Mouse (Mus musculus) bone marrow, adult 2 months (tissue): ENCODE results near the gene Hopx. TPM values are rescaled to one million over a fixed set of nuclear protein-coding genes. Genes with fewer than 3 reads are reported as not detected.

Experiments
- H3K27ac ChIP-seq: fragments of 200-500 bp; 2 replicates; pipeline ENCODE4 v1.5.1; 2012; ENCODE audit warnings: low read depth, mild to moderate bottlenecking, control low read depth, inconsistent platforms, low read length; ENCODE audit not compliant: control insufficient read depth, poor library complexity, insufficient read depth
- H3K4me1 ChIP-seq: fragments of 200-500 bp; 2 replicates; pipeline ENCODE4 v1.6.1; 2011; ENCODE audit warnings: low read length; ENCODE audit not compliant: control insufficient read depth, insufficient read depth
- H3K4me3 ChIP-seq: fragments of 200-500 bp; replicated peaks from 2 replicates; pipeline ENCODE3; 2011; ENCODE audit warnings: mild to moderate bottlenecking, low read depth, low read length, control low read depth; ENCODE audit not compliant: control insufficient read depth
- CTCF ChIP-seq: fragments of 200-500 bp; IDR thresholded peaks from 2 replicates; pipeline ENCODE4 v1.5.1; 2011; ENCODE audit warnings: low read length, control low read depth; ENCODE audit not compliant: control insufficient read depth, insufficient read depth
- POLR2A ChIP-seq: fragments of 200-500 bp; IDR thresholded peaks from 2 replicates; pipeline ENCODE4 v1.6.1; 2011; ENCODE audit warnings: low read depth, mild to moderate bottlenecking, control low read depth, low read length, borderline replicate concordance; ENCODE audit not compliant: control insufficient read depth
- WGBS: fragments of 180-500 bp; shearing (Covaris S2); methylation state at CpG from one replicate; pipeline ENCODE4 v1.1.7; 2018; 5-methylcytosine and 5-hydroxymethylcytosine counted together
- polyA plus RNA-seq: library from polyadenylated mRNA; stranded (reverse); fragments of >200 nt; gene quantifications from 2 replicates; pipeline ENCODE4 v1.2.4, GENCODE M21; 2011; ENCODE audit warnings: low replicate concordance; ENCODE audit not compliant: missing spikeins, insufficient read depth, insufficient read length

Gene Hopx
- polyA plus RNA-seq, 1 experiment, result 8.3 TPM

DNA sequence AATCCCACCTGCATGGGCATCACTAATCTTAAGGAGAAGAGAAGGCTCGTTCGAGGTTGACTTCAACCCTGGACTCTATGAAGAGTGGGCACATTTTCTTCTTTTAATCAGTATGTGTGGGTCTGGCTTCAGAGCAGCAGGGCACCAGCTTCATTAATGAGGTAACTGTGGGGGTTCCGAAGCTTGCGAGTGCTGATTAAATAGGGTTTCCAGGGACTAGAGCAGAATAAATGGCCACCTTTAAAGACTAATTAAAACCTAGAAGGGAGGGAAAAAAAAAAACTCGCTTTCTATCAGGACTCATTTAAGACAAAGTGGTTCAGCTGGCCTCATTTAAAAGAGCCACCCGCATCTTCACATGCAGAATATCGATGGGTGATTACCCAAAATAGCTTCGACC is 25.0 kb downstream of the Hopx start:
- TF ChIP-seq CTCF (no peak), POLR2A (no peak)
- Histone ChIP-seq H3K4me3 (no peak overlapping the region), H3K27ac (no peak overlapping the region), H3K4me1 (peaks cover 3% of the 10 kb centered on the region)
- 84% methylated on average over 8 of the region's 8 CpGs for WGBS

DNA sequence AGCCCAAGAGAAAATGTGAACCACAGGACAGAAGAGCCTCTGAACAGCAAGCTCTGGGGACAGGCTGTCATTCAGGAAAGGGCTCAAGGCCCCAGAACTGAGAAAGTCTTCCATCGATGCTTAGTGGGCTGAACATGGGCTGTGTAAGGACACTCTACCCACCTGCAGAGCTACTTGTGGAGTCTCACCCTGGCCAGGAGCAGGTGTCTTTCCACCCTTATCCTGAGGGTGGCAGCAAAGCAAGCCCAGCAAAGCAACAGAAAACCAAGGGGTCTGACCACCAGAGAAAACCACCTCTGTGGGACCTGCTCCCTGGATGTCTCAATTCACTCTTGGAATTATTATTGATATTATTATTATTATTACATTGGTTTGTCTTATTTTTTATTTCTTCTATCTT is 25.6 kb downstream of the Hopx start:
- TF ChIP-seq CTCF, result peak; percentile 81
- no peak for TF ChIP-seq POLR2A
- H3K4me1 ChIP-seq, result peaks cover 3% of the 10 kb centered on the region
- H3K4me3 ChIP-seq, result no peak overlapping the region
- 59% methylated on average over 1 of the region's 1 CpGs for whole genome bisulfite sequencing
- H3K27ac ChIP-seq, result no peak overlapping the region

DNA sequence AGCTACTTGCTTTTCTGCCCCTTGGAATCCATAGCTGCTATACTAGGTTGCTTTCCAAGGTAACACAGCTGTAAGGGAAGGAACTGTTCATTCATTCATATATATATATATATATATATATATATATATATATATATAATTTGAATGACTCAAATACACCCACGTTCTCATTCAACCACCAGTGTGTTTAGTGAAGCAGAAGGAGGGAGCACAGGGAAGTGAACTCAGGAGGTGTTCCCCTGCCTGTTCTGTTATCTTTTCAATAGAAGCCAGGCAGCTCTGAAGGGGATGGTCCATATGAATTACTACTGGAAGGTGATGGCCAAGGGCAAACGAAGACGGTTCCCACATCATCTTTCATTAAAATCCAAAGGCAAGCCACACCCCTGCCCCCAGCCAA is 27.8 kb downstream of the Hopx start:
- TF ChIP-seq CTCF, result no peak
- no peak for TF ChIP-seq POLR2A
- no peak overlapping the region for H3K4me3 ChIP-seq
- no peak overlapping the region for H3K27ac ChIP-seq
- WGBS, result 70% methylated on average over 3 of the region's 3 CpGs
- H3K4me1 ChIP-seq, result no peaks in the 10 kb centered on the region

DNA sequence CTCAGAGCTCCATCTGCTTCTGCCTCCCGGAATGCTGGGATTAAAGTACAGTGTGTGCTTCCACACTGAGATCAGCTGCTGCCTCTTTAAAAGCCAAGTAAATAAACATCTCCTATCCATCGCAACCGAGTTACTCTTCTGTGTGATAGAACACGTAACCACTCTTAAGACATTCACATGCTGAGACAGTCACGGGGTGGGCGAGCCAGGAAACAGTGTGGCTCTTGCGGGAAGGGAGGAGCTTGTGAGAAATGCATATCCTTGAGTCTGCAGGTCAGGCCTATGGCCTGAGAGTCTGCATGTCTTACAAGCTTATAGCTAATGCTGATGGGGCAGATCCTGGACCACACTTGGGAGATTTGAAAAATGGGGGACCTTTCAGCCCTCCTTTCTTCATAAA is 28.4 kb downstream of the Hopx start:
- Histone ChIP-seq H3K27ac (no peak overlapping the region), H3K4me1 (no peaks in the 10 kb centered on the region), H3K4me3 (no peak overlapping the region)
- 72% methylated on average over 7 of the region's 7 CpGs for WGBS
- TF ChIP-seq CTCF (no peak), POLR2A (no peak)

DNA sequence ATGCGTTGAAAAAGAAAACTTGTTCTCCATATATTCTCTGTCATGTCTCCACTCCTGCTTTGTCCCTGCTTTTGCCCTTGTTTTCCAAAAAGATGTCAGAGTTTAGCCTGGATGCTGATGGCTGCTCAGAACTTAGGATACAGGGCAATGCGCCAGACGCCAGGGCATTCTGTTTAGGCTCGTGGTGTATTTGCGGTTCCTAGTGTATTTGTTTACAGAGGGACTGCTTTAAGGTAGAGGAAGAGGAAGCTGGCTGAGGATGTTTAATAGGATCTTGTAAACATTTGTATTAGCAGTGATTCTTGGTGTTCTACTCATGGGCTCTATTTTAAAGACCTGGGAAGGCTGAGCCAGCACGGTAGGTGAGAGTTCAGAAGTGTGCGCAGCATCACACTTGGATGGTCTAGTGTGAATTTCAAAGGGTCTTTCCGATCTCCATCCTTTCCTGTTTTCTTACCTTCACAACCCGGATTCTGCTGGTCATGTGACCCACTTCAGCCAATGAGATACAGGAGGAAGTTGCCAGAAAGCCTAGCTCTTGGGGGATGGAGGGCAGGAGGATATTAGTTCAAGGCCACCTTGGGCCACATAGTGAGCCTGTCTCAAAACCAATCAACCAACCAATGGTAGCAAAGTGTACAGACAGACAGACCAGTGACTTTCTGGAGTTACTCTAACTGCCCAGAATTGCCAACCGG is 29.0 kb downstream of the Hopx start:
- TF ChIP-seq POLR2A, result no peak
- TF ChIP-seq CTCF, result no peak
- WGBS, result 78% methylated on average over 10 of the region's 10 CpGs

DNA sequence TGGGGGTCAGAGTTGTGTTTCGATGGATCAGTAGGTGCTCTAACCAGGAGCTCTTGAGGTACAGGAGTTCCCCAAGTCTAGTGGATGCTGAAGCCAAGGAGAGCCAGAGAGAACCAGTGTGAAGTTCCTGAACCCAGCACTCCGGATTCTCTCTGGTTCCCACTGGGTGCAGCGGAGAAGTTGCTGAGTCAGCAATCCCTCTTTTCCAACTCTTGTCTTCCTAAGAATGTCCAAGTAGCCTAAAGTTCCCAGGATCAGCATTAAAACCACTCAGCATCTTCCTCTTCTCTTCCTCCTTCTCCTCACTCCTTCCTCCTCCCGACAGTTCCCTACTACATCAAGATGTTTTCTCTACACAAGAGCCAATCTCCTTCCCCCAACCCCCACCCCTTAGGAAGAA is 30.5 kb downstream of the Hopx start:
- no peak for TF ChIP-seq POLR2A
- TF ChIP-seq CTCF, result no peak
- Histone ChIP-seq H3K4me3 (no peak overlapping the region), H3K4me1 (no peaks in the 10 kb centered on the region), H3K27ac (no peak overlapping the region)
- WGBS, result 78% methylated on average over 4 of the region's 4 CpGs

More for the DNA sequence above, 29.0 kb downstream of the Hopx start:
- Histone ChIP-seq H3K4me1 (no peaks in the 10 kb centered on the region), H3K4me3 (no peak overlapping the region), H3K27ac (no peak overlapping the region)

DNA sequence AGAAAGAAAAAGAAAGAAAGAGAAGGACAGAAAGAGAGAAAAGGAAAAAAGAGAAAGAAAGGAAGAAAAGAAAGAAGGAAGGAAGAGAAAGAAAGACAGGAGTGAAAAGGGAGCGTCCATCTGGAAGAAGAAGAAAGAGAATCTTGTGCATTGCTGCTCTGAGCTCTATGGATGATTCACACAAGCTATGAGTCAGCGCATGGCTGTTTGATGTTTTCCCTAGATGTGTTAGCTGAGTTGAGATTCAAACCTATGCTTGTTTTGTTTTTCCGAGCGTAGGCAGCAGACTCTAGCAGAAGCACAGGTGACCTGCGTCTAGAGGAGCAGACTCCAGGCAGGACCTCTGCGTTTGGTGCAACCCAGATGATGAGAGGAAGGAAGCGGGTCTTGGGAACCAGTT is 32.2 kb downstream of the Hopx start:
- Histone ChIP-seq H3K4me1 (no peaks in the 10 kb centered on the region), H3K4me3 (no peak overlapping the region), H3K27ac (no peak overlapping the region)
- TF ChIP-seq POLR2A (no peak), CTCF (no peak)
- 64% methylated on average over 7 of the region's 7 CpGs for WGBS

DNA sequence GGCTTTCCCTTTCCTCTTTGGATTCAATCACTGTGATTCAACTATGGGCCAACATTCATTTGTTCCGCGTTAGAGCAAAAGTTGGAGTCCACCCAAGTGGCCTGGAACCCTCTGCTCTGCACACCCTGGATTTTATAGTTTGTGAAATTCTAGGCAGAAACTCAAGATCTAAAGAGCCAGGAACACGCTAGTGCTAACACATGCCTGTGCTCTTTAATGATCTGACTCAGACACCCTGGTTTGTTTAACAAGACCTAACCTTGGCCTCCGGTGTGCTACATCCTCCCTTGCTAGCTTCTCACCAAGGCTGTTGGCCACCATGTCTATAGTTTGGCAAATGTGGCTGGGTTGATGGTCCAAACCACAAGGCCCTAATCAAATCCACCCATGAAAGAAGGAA is 34.2 kb downstream of the Hopx start:
- TF ChIP-seq CTCF (no peak), POLR2A (no peak)
- Histone ChIP-seq H3K4me3 (no peak overlapping the region), H3K4me1 (no peaks in the 10 kb centered on the region), H3K27ac (no peak overlapping the region)
- WGBS, result 85% methylated on average over 4 of the region's 4 CpGs

DNA sequence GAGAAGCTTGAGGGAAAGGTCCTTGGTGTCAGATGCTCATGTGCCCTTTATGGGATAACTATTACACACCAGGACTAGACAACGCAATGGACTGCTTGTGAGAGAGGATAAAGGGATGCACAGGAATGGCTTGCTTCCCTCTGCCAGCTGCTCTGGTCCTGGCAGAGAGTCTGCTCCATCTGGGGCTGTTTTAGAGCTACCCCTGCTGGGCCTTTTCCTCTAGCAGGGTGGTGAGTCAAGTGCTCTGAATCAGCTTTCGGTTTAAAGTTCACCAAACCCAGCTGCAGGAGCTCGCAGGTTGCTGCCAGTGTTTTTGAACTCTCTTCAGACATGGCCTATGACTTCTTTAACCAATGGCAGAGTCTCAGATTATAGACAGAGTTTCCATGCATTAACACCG is 39.0 kb downstream of the Hopx start:
- no peak overlapping the region for H3K4me3 ChIP-seq
- no peak overlapping the region for H3K27ac ChIP-seq
- WGBS, result 85% methylated on average over 4 of the region's 4 CpGs
- H3K4me1 ChIP-seq, result no peaks in the 10 kb centered on the region
- TF ChIP-seq POLR2A (no peak), CTCF (no peak)
